Mouse (Mus musculus): Measurements from ENCODE around the gene Pcdh15. TPM values are rescaled to one million over a fixed set of nuclear protein-coding genes. Genes with fewer than 3 reads are reported as not detected.

Pcdh15 gene
- polyA plus RNA-seq, 2 experiments = 1.0 TPM

DNA sequence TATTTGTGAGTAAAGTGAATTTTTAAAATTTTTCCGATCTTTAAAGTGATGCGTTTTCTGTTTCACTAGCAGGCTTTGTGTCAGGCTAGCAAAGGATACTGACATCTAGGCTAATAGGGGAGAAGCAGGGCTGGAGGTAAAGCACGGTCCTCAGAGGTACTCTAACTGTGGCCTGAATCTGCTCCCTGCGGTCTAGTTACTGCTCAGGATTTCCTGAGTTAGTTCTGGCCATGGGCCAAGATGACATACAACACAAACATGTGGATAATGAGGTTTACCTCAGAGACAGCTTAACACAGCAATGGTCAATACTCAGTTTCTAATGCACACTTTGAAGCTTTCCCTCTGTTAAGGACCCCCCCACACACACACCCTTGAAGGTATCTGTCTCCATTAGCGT lies 143.2 kb downstream of the Pcdh15 start:
- Histone ChIP-seq H3K36me3 (ENCODE audit: control insufficient read depth, insufficient read depth, low read length) (no peaks in the 10 kb centered on the region), H3K4me2 (replicated peaks; ENCODE audit: low read depth, low read length, severe bottlenecking) (no peak overlapping the region), H3K4me1 (ENCODE audit: control insufficient read depth, insufficient read depth, low read length) (no peaks in the 10 kb centered on the region; the same call in 1 of the 2 replicates), H3K9ac (ENCODE audit: low read depth, low read length, severe bottlenecking) (no peak overlapping the region), H3K9me3 (ENCODE audit: control insufficient read depth, low read length) (no peaks in the 10 kb centered on the region), H3K4me3 (replicated peaks; ENCODE audit: low read length) (no peak overlapping the region), H3K27me3 (ENCODE audit: control insufficient read depth, insufficient read depth, low read length) (no peaks in the 10 kb centered on the region), H3K27ac (replicated peaks; ENCODE audit: low read depth, low read length) (no peak overlapping the region)
- DNase-seq (ENCODE audit: low spot score) = peak; percentile 9
- TF ChIP-seq POLR2A (IDR thresholded peaks at IDR 0.05; ENCODE audit: borderline replicate concordance, extremely low read depth, insufficient read depth, insufficient read length) = no peak
- whole genome bisulfite sequencing = 53% methylated on average over 5 of the region's 5 CpGs
- ATAC-seq (ENCODE audit: low FRiP score, low read depth) = peak; percentile 55; the same call in 1 of the 2 replicates

DNA sequence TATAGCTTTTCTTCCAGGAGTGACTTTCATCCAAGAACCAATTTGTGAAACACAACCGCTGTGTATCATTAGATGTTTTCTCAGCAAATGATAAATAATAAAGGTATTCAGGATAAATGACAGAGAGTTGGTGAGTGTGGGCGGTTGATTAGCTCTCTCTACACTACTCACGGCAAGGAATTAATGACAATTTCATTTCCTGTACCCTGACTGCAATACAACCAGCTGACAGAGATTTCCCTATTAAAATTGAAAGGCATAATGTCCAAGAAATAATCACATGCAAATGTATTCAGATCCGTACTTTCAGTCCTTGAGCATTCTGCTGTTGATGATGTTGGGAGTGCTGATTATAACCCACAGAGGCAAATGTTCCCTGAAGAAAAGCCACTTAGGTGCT lies 181.3 kb downstream of the Pcdh15 start:
- DNase-seq (ENCODE audit: low spot score) (no peak), ATAC-seq (ENCODE audit: low FRiP score, low read depth) (no peak)
- H3K9me3 ChIP-seq (ENCODE audit: control insufficient read depth, low read length) = no peaks in the 10 kb centered on the region
- no peaks in the 10 kb centered on the region for H3K4me1 ChIP-seq (ENCODE audit: control insufficient read depth, insufficient read depth, low read length)
- no peak overlapping the region for H3K4me2 ChIP-seq (replicated peaks; ENCODE audit: low read depth, low read length, severe bottlenecking)
- no peak overlapping the region for H3K27ac ChIP-seq (replicated peaks; ENCODE audit: low read depth, low read length)
- 85% methylated on average over 4 of the region's 4 CpGs for WGBS
- H3K4me3 ChIP-seq (replicated peaks; ENCODE audit: low read length) = no peak overlapping the region
- no peak for TF ChIP-seq POLR2A (IDR thresholded peaks at IDR 0.05; ENCODE audit: borderline replicate concordance, extremely low read depth, insufficient read depth, insufficient read length)
- H3K27me3 ChIP-seq (ENCODE audit: control insufficient read depth, insufficient read depth, low read length) = no peaks in the 10 kb centered on the region
- no peak overlapping the region for H3K9ac ChIP-seq (ENCODE audit: low read depth, low read length, severe bottlenecking)
- no peaks in the 10 kb centered on the region for H3K36me3 ChIP-seq (ENCODE audit: control insufficient read depth, insufficient read depth, low read length)

GRCm38 (mm10) chr10:73296456-73296855 lies 197.3 kb downstream of the Pcdh15 start:
- WGBS = 64% methylated on average over 5 of the region's 5 CpGs
- no peak overlapping the region for H3K4me3 ChIP-seq (replicated peaks; ENCODE audit: low read length)
- no peak overlapping the region for H3K9ac ChIP-seq (ENCODE audit: low read depth, low read length, severe bottlenecking)
- DNase-seq (ENCODE audit: low spot score) (peak; percentile 6), ATAC-seq (ENCODE audit: low FRiP score, low read depth) (no peak)
- no peak for TF ChIP-seq POLR2A (IDR thresholded peaks at IDR 0.05; ENCODE audit: borderline replicate concordance, extremely low read depth, insufficient read depth, insufficient read length)
- no peak overlapping the region for H3K4me2 ChIP-seq (replicated peaks; ENCODE audit: low read depth, low read length, severe bottlenecking)
- H3K27me3 ChIP-seq (ENCODE audit: control insufficient read depth, insufficient read depth, low read length) = no peaks in the 10 kb centered on the region
- no peak overlapping the region for H3K27ac ChIP-seq (replicated peaks; ENCODE audit: low read depth, low read length)
- no peaks in the 10 kb centered on the region for H3K36me3 ChIP-seq (ENCODE audit: control insufficient read depth, insufficient read depth, low read length)
- no peaks in the 10 kb centered on the region for H3K4me1 ChIP-seq (ENCODE audit: control insufficient read depth, insufficient read depth, low read length)
- no peaks in the 10 kb centered on the region for H3K9me3 ChIP-seq (ENCODE audit: control insufficient read depth, low read length)

- no peaks in the 10 kb centered on the region for H3K9me3 ChIP-seq (ENCODE audit: control insufficient read depth, low read length)
- no peak overlapping the region for H3K27ac ChIP-seq (replicated peaks; ENCODE audit: low read depth, low read length)
- no peak overlapping the region for H3K9ac ChIP-seq (ENCODE audit: low read depth, low read length, severe bottlenecking)
- TF ChIP-seq POLR2A (IDR thresholded peaks at IDR 0.05; ENCODE audit: borderline replicate concordance, extremely low read depth, insufficient read depth, insufficient read length) = no peak
- 77% methylated on average over 8 of the region's 8 CpGs for WGBS
- H3K4me2 ChIP-seq (replicated peaks; ENCODE audit: low read depth, low read length, severe bottlenecking) = no peak overlapping the region
- DNase-seq (ENCODE audit: low spot score) (no peak), ATAC-seq (ENCODE audit: low FRiP score, low read depth) (no peak)
- no peaks in the 10 kb centered on the region for H3K36me3 ChIP-seq (ENCODE audit: control insufficient read depth, insufficient read depth, low read length)
- no peaks in the 10 kb centered on the region for H3K4me1 ChIP-seq (ENCODE audit: control insufficient read depth, insufficient read depth, low read length)
- H3K27me3 ChIP-seq (ENCODE audit: control insufficient read depth, insufficient read depth, low read length) = no peaks in the 10 kb centered on the region
- no peak overlapping the region for H3K4me3 ChIP-seq (replicated peaks; ENCODE audit: low read length)
These were observed 202.8 kb downstream of the Pcdh15 start for GRCm38 (mm10) chr10:73301951-73302350.

DNA sequence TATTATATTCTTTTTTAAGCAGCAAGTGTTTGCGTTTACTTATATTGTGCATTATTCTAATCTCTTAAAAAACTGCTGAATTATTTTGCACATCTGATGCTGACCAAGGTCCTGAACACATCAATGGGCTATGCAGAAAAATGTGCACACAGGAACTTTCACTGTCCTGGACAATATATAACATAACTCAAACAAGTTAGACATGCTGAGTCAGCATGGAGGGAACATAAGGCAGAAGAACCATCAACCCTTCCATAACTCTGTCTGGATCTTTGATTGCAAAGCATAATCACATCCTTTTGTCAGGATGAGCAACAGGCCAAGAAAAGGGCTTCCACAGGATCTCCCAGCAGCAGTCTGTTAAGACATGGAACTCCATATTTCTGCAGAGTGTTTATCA lies 207.5 kb downstream of the Pcdh15 start:
- Histone ChIP-seq H3K4me2 (replicated peaks; ENCODE audit: low read depth, low read length, severe bottlenecking) (no peak overlapping the region), H3K27ac (replicated peaks; ENCODE audit: low read depth, low read length) (no peak overlapping the region), H3K27me3 (ENCODE audit: control insufficient read depth, insufficient read depth, low read length) (no peaks in the 10 kb centered on the region), H3K9me3 (ENCODE audit: control insufficient read depth, low read length) (no peaks in the 10 kb centered on the region), H3K4me1 (ENCODE audit: control insufficient read depth, insufficient read depth, low read length) (no peaks in the 10 kb centered on the region), H3K9ac (ENCODE audit: low read depth, low read length, severe bottlenecking) (no peak overlapping the region), H3K4me3 (replicated peaks; ENCODE audit: low read length) (no peak overlapping the region), H3K36me3 (ENCODE audit: control insufficient read depth, insufficient read depth, low read length) (no peaks in the 10 kb centered on the region)
- no peak for TF ChIP-seq POLR2A (IDR thresholded peaks at IDR 0.05; ENCODE audit: borderline replicate concordance, extremely low read depth, insufficient read depth, insufficient read length)
- WGBS = 81% methylated on average over 1 of the region's 1 CpGs
- no peak for DNase-seq (ENCODE audit: low spot score)
- no peak for ATAC-seq (ENCODE audit: low FRiP score, low read depth)

DNA sequence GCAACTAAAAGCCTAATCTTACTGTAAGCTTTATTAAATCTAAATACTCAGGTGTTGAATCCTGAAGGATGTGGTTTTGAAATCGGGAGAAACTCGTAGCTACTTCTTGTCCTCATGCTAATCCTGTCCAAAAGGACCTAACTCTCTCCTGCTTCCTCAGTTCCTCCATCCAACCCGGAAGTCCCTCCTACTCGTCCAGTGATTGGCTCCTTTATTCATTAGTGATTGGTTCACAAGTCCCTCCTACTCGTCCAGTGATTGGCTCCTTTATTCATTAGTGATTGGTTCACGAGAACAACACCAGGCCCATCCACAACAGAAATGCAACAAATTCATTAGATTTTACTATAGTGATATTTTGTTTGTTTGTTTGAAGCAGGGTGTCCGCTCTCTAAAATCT lies 227.7 kb downstream of the Pcdh15 start:
- no peak overlapping the region for H3K4me3 ChIP-seq (replicated peaks; ENCODE audit: low read length)
- no peaks in the 10 kb centered on the region for H3K4me1 ChIP-seq (ENCODE audit: control insufficient read depth, insufficient read depth, low read length)
- WGBS = 89% methylated on average over 7 of the region's 7 CpGs
- DNase-seq (ENCODE audit: low spot score) (no peak), ATAC-seq (ENCODE audit: low FRiP score, low read depth) (no peak)
- TF ChIP-seq POLR2A (IDR thresholded peaks at IDR 0.05; ENCODE audit: borderline replicate concordance, extremely low read depth, insufficient read depth, insufficient read length) = no peak
- no peak overlapping the region for H3K4me2 ChIP-seq (replicated peaks; ENCODE audit: low read depth, low read length, severe bottlenecking)
- no peaks in the 10 kb centered on the region for H3K9me3 ChIP-seq (ENCODE audit: control insufficient read depth, low read length)
- no peak overlapping the region for H3K9ac ChIP-seq (ENCODE audit: low read depth, low read length, severe bottlenecking)
- no peaks in the 10 kb centered on the region for H3K36me3 ChIP-seq (ENCODE audit: control insufficient read depth, insufficient read depth, low read length)
- no peak overlapping the region for H3K27ac ChIP-seq (replicated peaks; ENCODE audit: low read depth, low read length)
- no peaks in the 10 kb centered on the region for H3K27me3 ChIP-seq (ENCODE audit: control insufficient read depth, insufficient read depth, low read length)

Data from limb, embryonic 14.5 days (tissue).